Mouse (Mus musculus) neural tube, embryonic 11.5 days (tissue): Measurements from ENCODE around the gene Phldb3. TPM values are rescaled to one million over a fixed set of nuclear protein-coding genes. Genes with fewer than 3 reads are reported as not detected.
A peak's percentile ranks its signal among the peaks of the same experiment; 100 is the strongest.
"Not testable (repeated sequence)": the region's sequence is repeated elsewhere in the genome, so short reads cannot be mapped to it uniquely, and the experiment has no call there.

Experiments used
- ATAC-seq: fragments of 200-750 bp; cut with Nextera tagmentation; 2 replicates; pipeline ENCODE4 v1.8.0; 2017; ENCODE audit warnings: moderate number of reproducible peaks, mild to moderate bottlenecking, moderate TSS enrichment, moderate library complexity; ENCODE audit not compliant: insufficient read depth, low FRiP score, low TSS enrichment
- DNase-seq: peaks from one replicate; pipeline ENCODE4 v3.0.0-alpha.2; 2015; ENCODE audit warnings: low spot score
- H3K27ac ChIP-seq: fragments of 300-500 bp; sonication (generic); 2 replicates; pipeline ENCODE4 v1.5.1; 2014; ENCODE audit warnings: low read depth, mild to moderate bottlenecking, low read length
- H3K27me3 ChIP-seq: fragments of 300-500 bp; sonication (generic); 2 replicates; pipeline ENCODE4 v1.6.1; 2014; ENCODE audit warnings: mild to moderate bottlenecking, low read length, mixed read lengths; ENCODE audit not compliant: control insufficient read depth, insufficient read depth
- H3K36me3 ChIP-seq: fragments of 300-500 bp; sonication (generic); 2 replicates; pipeline ENCODE4 v1.6.1; 2014; ENCODE audit warnings: mild to moderate bottlenecking, low read length, moderate library complexity, mixed read lengths; ENCODE audit not compliant: control insufficient read depth, insufficient read depth
- H3K4me1 ChIP-seq: fragments of 300-500 bp; sonication (generic); 2 replicates; pipeline ENCODE4 v1.6.1; 2014; ENCODE audit warnings: low read length, mixed read lengths; ENCODE audit not compliant: control insufficient read depth, insufficient read depth
- H3K4me2 ChIP-seq: fragments of 300-500 bp; sonication (generic); 2 replicates; pipeline ENCODE4 v1.6.1; 2014; ENCODE audit warnings: low read depth, mild to moderate bottlenecking, moderate library complexity
- H3K4me3 ChIP-seq: fragments of 300-500 bp; sonication (generic); 2 replicates; pipeline ENCODE4 v1.5.1; 2014; ENCODE audit warnings: low read depth, low read length
- H3K9ac ChIP-seq: fragments of 300-500 bp; sonication (generic); 2 replicates; pipeline ENCODE4 v1.6.1; 2014; ENCODE audit warnings: mild to moderate bottlenecking, low read length
- H3K9me3 ChIP-seq: fragments of 300-500 bp; sonication (generic); 2 replicates; pipeline ENCODE4 v1.6.1; 2016; ENCODE audit warnings: low read length; ENCODE audit not compliant: control insufficient read depth
- WGBS: fragments of 180-500 bp; shearing (Covaris S2); extraction: QIAGEN DNeasy Blood & Tissue Kit; methylation state at CpG from one replicate; pipeline ENCODE4 v1.1.7; 2014; 5-methylcytosine and 5-hydroxymethylcytosine counted together
- polyA plus RNA-seq: library from polyadenylated mRNA; unstranded; fragments of >200 nt; fragmentation: Nextera tagmentation; extraction: Ambion mirVana; gene quantifications from 2 replicates; pipeline ENCODE4 v1.2.1, GENCODE M21; 2014

Phldb3 gene
- polyA plus RNA-seq, 1 experiment from 2014 or later = not detected

DNA sequence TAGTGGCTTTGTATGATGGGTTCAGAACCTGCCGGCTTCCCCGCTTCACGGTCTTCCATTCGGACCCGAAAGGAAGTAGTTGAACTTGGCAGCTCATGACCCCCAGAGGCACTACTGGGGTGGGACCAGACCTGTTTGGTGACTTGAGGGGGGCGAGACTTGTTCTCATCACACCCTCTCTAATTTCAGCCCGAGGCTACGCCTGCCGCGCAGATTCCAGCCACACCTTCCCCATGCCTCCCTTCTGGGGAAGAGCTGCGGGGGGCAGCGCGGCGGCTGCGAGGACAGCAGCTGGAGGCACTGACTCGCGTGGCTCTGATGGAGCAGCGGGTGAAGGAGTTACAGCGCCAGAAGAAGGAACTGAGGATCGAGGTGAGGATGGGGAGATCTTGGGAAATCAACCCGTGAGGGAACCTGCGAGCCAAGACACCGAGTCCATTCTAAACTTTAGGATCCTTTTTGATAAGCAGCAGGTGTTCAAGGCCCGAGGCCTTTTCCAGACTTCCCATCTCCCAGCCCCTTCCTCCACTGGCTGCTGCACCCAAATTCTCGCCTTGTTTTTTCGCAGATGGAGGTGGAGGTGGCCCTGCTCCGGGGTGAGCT, 1.8 kb downstream of the Phldb3 start:
- Histone ChIP-seq H3K27ac (no peak overlapping the region), H3K4me2 (no peak overlapping the region), H3K4me3 (no peak overlapping the region), H3K36me3 (no peaks in the 10 kb centered on the region), H3K9me3 (no peaks in the 10 kb centered on the region), H3K9ac (no peak overlapping the region), H3K4me1 (peaks cover 9% of the 10 kb centered on the region; the same call in 1 of the 2 replicates), H3K27me3 (peaks cover 39% of the 10 kb centered on the region)
- ATAC-seq (no peak), DNase-seq (no peak)
- WGBS = 1% methylated on average over 27 of the region's 27 CpGs

DNA sequence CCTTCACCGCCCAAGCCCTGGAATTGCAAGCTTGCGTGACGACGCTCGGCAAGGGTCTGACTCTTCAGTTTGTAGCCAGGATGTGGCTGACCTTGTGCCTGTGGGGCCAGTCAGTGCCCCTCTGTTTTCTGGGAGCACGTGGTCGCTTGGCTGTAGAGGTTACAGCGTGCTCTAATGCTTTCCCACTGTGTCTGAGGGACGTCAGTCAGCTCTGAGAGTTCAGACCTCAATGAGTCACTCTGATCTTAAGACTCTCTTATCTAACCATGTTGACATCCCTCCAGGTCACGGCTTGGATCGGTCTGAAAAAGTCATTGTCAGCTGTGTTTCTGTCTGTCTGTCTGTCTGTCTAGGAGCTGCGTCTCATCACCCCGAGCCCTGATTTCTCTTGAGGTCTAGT, 4.3 kb downstream of the Phldb3 start:
- Histone ChIP-seq H3K9me3 (no peaks in the 10 kb centered on the region), H3K9ac (no peak overlapping the region), H3K27ac (no peak overlapping the region), H3K4me2 (no peak overlapping the region), H3K36me3 (no peaks in the 10 kb centered on the region), H3K4me1 (peaks cover 9% of the 10 kb centered on the region; the same call in 1 of the 2 replicates), H3K4me3 (no peak overlapping the region), H3K27me3 (peaks cover 38% of the 10 kb centered on the region)
- no peak for ATAC-seq
- no peak for DNase-seq
- 75% methylated on average over 13 of the region's 13 CpGs for WGBS

GRCm38 (mm10) chr7:24617763-24618162, 7.2 kb downstream of the Phldb3 start:
- Histone ChIP-seq H3K9me3 (no peaks in the 10 kb centered on the region), H3K4me1 (0 out of 2 replicates have a peak, but pooled peaks cover under 1% of the 10 kb centered on the region), H3K9ac (no peak overlapping the region), H3K27me3 (peaks cover 8% of the 10 kb centered on the region), H3K27ac (no peak overlapping the region), H3K4me3 (no peak overlapping the region), H3K36me3 (no peaks in the 10 kb centered on the region), H3K4me2 (no peak overlapping the region)
- no peak for DNase-seq
- ATAC-seq = no peak
- WGBS = 82% methylated on average over 8 of the region's 8 CpGs

- H3K4me2 ChIP-seq, H3K4me1 ChIP-seq, H3K27me3 ChIP-seq, DNase-seq, H3K4me3 ChIP-seq, ATAC-seq, H3K9me3 ChIP-seq, H3K36me3 ChIP-seq, H3K27ac ChIP-seq, H3K9ac ChIP-seq: not testable (repeated sequence)
- WGBS = 92% methylated on average over 8 of the region's 8 CpGs
These were observed 7.8 kb downstream of the Phldb3 start for GRCm38 (mm10) chr7:24618374-24618773.

GRCm38 (mm10) chr7:24619671-24620397, 9.3 kb downstream of the Phldb3 start:
- no peak overlapping the region for H3K9ac ChIP-seq
- no peak overlapping the region for H3K4me2 ChIP-seq
- no peaks in the 10 kb centered on the region for H3K36me3 ChIP-seq
- H3K4me1 ChIP-seq = no peaks in the 10 kb centered on the region
- no peak overlapping the region for H3K27ac ChIP-seq
- H3K9me3 ChIP-seq = no peaks in the 10 kb centered on the region
- H3K27me3 ChIP-seq = no peaks in the 10 kb centered on the region
- no peak for ATAC-seq
- WGBS = 46% methylated on average over 13 of the region's 13 CpGs
- H3K4me3 ChIP-seq = no peak overlapping the region
- no peak for DNase-seq

GRCm38 (mm10) chr7:24621193-24621592, 10.6 kb downstream of the Phldb3 start:
- Histone ChIP-seq H3K4me3 (no peak overlapping the region), H3K4me1 (no peaks in the 10 kb centered on the region), H3K9me3 (no peaks in the 10 kb centered on the region), H3K36me3 (no peaks in the 10 kb centered on the region), H3K4me2 (no peak overlapping the region), H3K9ac (no peak overlapping the region), H3K27ac (no peak overlapping the region), H3K27me3 (no peaks in the 10 kb centered on the region)
- DNase-seq (no peak), ATAC-seq (no peak)
- WGBS = 86% methylated on average over 3 of the region's 3 CpGs

GRCm38 (mm10) chr7:24622967-24623366, 12.4 kb downstream of the Phldb3 start:
- Histone ChIP-seq H3K9me3 (no peaks in the 10 kb centered on the region), H3K36me3 (no peaks in the 10 kb centered on the region), H3K27ac (no peak overlapping the region), H3K4me2 (no peak overlapping the region), H3K27me3 (no peaks in the 10 kb centered on the region), H3K4me3 (no peak overlapping the region), H3K4me1 (no peaks in the 10 kb centered on the region), H3K9ac (no peak overlapping the region)
- 86% methylated on average over 6 of the region's 6 CpGs for WGBS
- no peak for DNase-seq
- no peak for ATAC-seq

DNA sequence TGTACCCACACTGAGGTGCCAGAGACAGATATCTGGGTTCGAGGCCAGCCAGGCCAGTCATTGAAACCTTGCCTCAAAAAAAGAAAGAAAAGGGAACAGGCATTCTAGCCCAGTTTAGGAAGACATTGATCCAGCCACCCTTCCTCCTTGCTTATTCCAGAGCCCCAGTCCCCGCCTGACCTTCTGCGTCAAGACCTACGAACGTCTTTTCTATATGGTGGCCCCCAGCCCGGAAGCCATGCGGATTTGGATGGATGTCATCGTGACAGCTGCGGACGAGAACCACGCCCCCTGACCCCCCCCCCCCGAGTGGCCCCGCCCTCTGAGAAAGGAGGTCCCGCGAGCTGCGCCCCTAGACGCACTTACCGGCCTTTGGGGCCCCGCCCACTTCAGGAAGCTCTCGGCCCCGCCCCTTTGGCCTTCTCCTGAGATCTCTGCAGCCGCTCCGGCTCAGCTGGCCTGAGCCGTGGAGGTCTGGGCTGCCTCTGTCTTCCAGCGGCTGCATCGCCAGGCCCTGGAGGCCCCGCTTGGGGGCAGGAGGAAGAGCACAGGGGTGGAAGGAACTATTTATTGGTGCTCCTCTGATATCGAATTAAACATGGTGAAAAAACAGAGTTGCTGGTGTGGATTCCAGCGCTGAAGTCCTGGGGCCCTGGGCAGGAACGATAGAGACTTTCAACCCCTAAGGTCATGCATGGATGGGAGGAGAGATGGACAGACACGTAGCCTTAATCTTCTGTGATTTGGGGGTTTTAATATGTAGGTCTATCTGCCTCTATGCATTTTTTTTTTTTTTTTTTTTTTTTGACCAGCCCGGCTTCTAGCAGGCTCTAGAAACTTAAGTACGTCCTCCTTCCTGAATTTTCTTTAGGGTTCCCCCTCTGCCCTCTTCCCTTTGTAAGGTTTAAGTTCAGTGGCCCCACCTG, 18.4 kb downstream of the Phldb3 start:
- ATAC-seq (peak; percentile 76), DNase-seq (peak; percentile 86)
- peak overlapping the region; percentile 42 for H3K4me2 ChIP-seq
- peak overlapping the region; percentile 53 for H3K9ac ChIP-seq
- no peak overlapping the region for H3K27ac ChIP-seq
- whole genome bisulfite sequencing = 10% methylated on average over 30 of the region's 33 CpGs
- H3K27me3 ChIP-seq = no peaks in the 10 kb centered on the region
- no peaks in the 10 kb centered on the region; the same call in 1 of the 2 replicates for H3K9me3 ChIP-seq
- no peak overlapping the region for H3K4me3 ChIP-seq
- no peaks in the 10 kb centered on the region for H3K4me1 ChIP-seq
- no peaks in the 10 kb centered on the region for H3K36me3 ChIP-seq
